Mouse (Mus musculus) CH12.LX (cell line): Measurements from ENCODE around the gene Unc13a. TPM values are rescaled to one million over a fixed set of nuclear protein-coding genes. Genes with fewer than 3 reads are reported as not detected.

Experiments
- DNase-seq: peaks from one replicate; pipeline ENCODE4 v3.0.0-alpha.2; 2013; ENCODE audit errors: extremely low read depth
- H3K27ac ChIP-seq: 2 replicates; pipeline ENCODE4 v1.5.1; 2012; ENCODE audit warnings: low read depth, mild to moderate bottlenecking, control low read depth, moderate library complexity; ENCODE audit not compliant: insufficient read depth
- H3K27me3 ChIP-seq: replicated peaks from 2 replicates; pipeline ENCODE3; 2012; ENCODE audit warnings: inconsistent platforms
- H3K36me3 ChIP-seq, 2 experiments: replicated peaks in 1 of 2; 2 replicates each; pipeline versions ENCODE3 to v1.6.1; 2012; ENCODE audit warnings: inconsistent platforms in 1 of 2, low read length in 1 of 2, mild to moderate bottlenecking in 1 of 2, mixed read lengths in 1 of 2, moderate library complexity in 1 of 2; ENCODE audit not compliant: control insufficient read depth in 1 of 2, insufficient read depth in 1 of 2
- H3K4me1 ChIP-seq, 2 experiments: 2 replicates each; pipeline ENCODE4 v1.6.1; 2012; ENCODE audit warnings: inconsistent platforms in 1 of 2, moderate library complexity in 1 of 2; ENCODE audit not compliant: insufficient read depth in 2 of 2, control insufficient read depth in 1 of 2
- H3K4me2 ChIP-seq: 2 replicates; pipeline ENCODE4 v1.6.1; 2012; ENCODE audit warnings: low read depth, mild to moderate bottlenecking, control low read depth; ENCODE audit not compliant: poor library complexity, insufficient read depth, severe bottlenecking
- H3K4me3 ChIP-seq, 3 experiments: fragments of 150-350 bp in 1 of 3; sonication (generic) in 1 of 3; replicated peaks in 1 of 3; 2 replicates each; pipeline versions ENCODE3 to v1.5.1; 2011 to 2012; ENCODE audit warnings: low read depth in 2 of 3, low read length in 2 of 3, mild to moderate bottlenecking in 2 of 3, moderate library complexity in 2 of 3, control low read depth in 1 of 3, improper control_type of control experiment in 1 of 3, inconsistent platforms in 1 of 3, mixed read lengths in 1 of 3; ENCODE audit not compliant: poor library complexity in 1 of 3
- H3K79me2 ChIP-seq: replicated peaks from 2 replicates; pipeline ENCODE4 v1.6.1; 2012; ENCODE audit warnings: mild to moderate bottlenecking, moderate library complexity; ENCODE audit not compliant: control insufficient read depth, poor library complexity, insufficient read depth, severe bottlenecking; ENCODE audit errors: extremely low read depth
- H3K9ac ChIP-seq: 2 replicates; pipeline ENCODE4 v1.6.1; 2012; ENCODE audit warnings: low read depth, mild to moderate bottlenecking, control low read depth, moderate library complexity; ENCODE audit not compliant: insufficient read depth
- H3K9me3 ChIP-seq: replicated peaks from 2 replicates; pipeline ENCODE3; 2012; ENCODE audit warnings: low read length, inconsistent platforms, mixed read lengths
- BHLHE40 ChIP-seq: IDR thresholded peaks from 2 replicates; pipeline ENCODE4 v1.6.1; 2011; ENCODE audit warnings: mild to moderate bottlenecking, low read depth, low read length, improper control_type of control experiment
- CHD1 ChIP-seq: IDR thresholded peaks from 2 replicates; pipeline ENCODE4 v1.6.1; 2012; ENCODE audit warnings: low read depth, low read length, improper control_type of control experiment, inconsistent platforms
- CHD2 ChIP-seq: IDR thresholded peaks from 2 replicates; pipeline ENCODE4 v1.6.1; 2011; ENCODE audit warnings: low read length, improper control_type of control experiment
- CTCF ChIP-seq, 2 experiments: IDR thresholded peaks in 1 of 2; conservative IDR thresholded peaks in 1 of 2; 2 replicates each; pipeline ENCODE4 v1.5.1; 2011 to 2012; ENCODE audit warnings: low read depth in 2 of 2, low read length in 2 of 2, improper control_type of control experiment in 1 of 2, inconsistent platforms in 1 of 2, mild to moderate bottlenecking in 1 of 2, moderate library complexity in 1 of 2
- E2F4 ChIP-seq: IDR thresholded peaks from 2 replicates; pipeline ENCODE4 v1.6.1; 2011; ENCODE audit warnings: low read depth, low read length, improper control_type of control experiment; ENCODE audit not compliant: insufficient replicate concordance
- HCFC1 ChIP-seq: IDR thresholded peaks from 2 replicates; pipeline ENCODE4 v1.6.1; 2012; ENCODE audit warnings: low read depth, mild to moderate bottlenecking, inconsistent platforms, low read length, improper control_type of control experiment
- IRF4 ChIP-seq: IDR thresholded peaks from 2 replicates; pipeline ENCODE4 v1.6.1; 2014; ENCODE audit warnings: low read depth, mild to moderate bottlenecking, inconsistent platforms, low read length, improper control_type of control experiment
- JUN ChIP-seq: IDR thresholded peaks from 2 replicates; pipeline ENCODE4 v1.6.1; 2011; ENCODE audit warnings: low read depth, mild to moderate bottlenecking, low read length, improper control_type of control experiment, moderate library complexity; ENCODE audit not compliant: insufficient read depth
- JUND ChIP-seq: conservative IDR thresholded peaks from 2 replicates; pipeline ENCODE4 v1.6.1; 2011; ENCODE audit warnings: low read depth, low read length, improper control_type of control experiment
- MAX ChIP-seq: IDR thresholded peaks from 2 replicates; pipeline ENCODE4 v1.6.1; 2011; ENCODE audit warnings: low read length, improper control_type of control experiment
- MXI1 ChIP-seq: IDR thresholded peaks from 2 replicates; pipeline ENCODE4 v1.6.1; 2011; ENCODE audit warnings: mild to moderate bottlenecking, low read depth, low read length, improper control_type of control experiment
- MYC ChIP-seq: IDR thresholded peaks from 2 replicates; pipeline ENCODE4 v1.6.1; 2011; ENCODE audit warnings: low read depth, mild to moderate bottlenecking, improper control_type of control experiment, low read length
- NRF1 ChIP-seq: IDR thresholded peaks from 2 replicates; pipeline ENCODE4 v1.6.1; 2014; ENCODE audit warnings: low read depth, mild to moderate bottlenecking, inconsistent platforms, low read length, improper control_type of control experiment, moderate library complexity
- POLR2A ChIP-seq: IDR thresholded peaks from 2 replicates; pipeline ENCODE4 v1.6.1; 2011; ENCODE audit warnings: low read depth, mild to moderate bottlenecking, improper control_type of control experiment, low read length
- SMC3 ChIP-seq: IDR thresholded peaks from 2 replicates; pipeline ENCODE4 v1.6.1; 2011; ENCODE audit warnings: low read depth, low read length, improper control_type of control experiment
- TBP ChIP-seq: conservative IDR thresholded peaks from 2 replicates; pipeline ENCODE4 v1.6.1; 2011; ENCODE audit warnings: low read depth, low read length, improper control_type of control experiment
- USF1 ChIP-seq: IDR thresholded peaks from 2 replicates; pipeline ENCODE4 v1.6.1; 2014; ENCODE audit warnings: low read depth, mild to moderate bottlenecking, inconsistent platforms, low read length, improper control_type of control experiment
- ZC3H11A ChIP-seq: IDR thresholded peaks from 2 replicates; pipeline ENCODE4 v1.6.1; 2012; ENCODE audit warnings: low read depth, mild to moderate bottlenecking, inconsistent platforms, low read length, improper control_type of control experiment
- ZKSCAN1 ChIP-seq: IDR thresholded peaks from 2 replicates; pipeline ENCODE4 v1.6.1; 2012; ENCODE audit warnings: low read depth, inconsistent platforms, low read length, improper control_type of control experiment, borderline replicate concordance
- ZMIZ1 ChIP-seq: IDR thresholded peaks from 2 replicates; pipeline ENCODE4 v1.6.1; 2012; ENCODE audit warnings: low read depth, mild to moderate bottlenecking, inconsistent platforms, low read length, improper control_type of control experiment
- dilution Hi-C: fragments of 300-500 bp; cut with MboI; formaldehyde crosslinking; loops from 2 replicates; pipeline ENCODE4 v1.14.3; 2020; ENCODE audit warnings: low sequenced_read_pairs; ENCODE audit not compliant: extremely low pct_unique_long_range_greater_than_20kb, extremely low pct_ligation_motif_present
- in situ Hi-C: fragments of 300-500 bp; cut with MboI; formaldehyde crosslinking; loops from 3 replicates; pipeline ENCODE4 v1.14.3; 2019; ENCODE audit warnings: low sequenced_read_pairs, low pct_ligation_motif_present, low pct_unique_long_range_greater_than_20kb, mixed read lengths
- polyA plus RNA-seq: library from polyadenylated mRNA; unstranded; fragments of >175 nt; gene quantifications from 2 replicates; pipeline ENCODE4 v1.2.1, GENCODE M21; 2012; ENCODE audit warnings: low read depth; ENCODE audit not compliant: insufficient read length
- total RNA-seq, 2 experiments: library from RNA; depleted of rRNA; stranded (reverse); fragments of 300-350 nt in 1 of 2; fragments of >200 nt in 1 of 2; gene quantifications; 2 replicates each; pipeline ENCODE4 v1.2.3; 2012 to 2014

The Unc13a gene
- total and polyA plus RNA-seq, 3 experiments, result 0.68 to 2.1 (median 1.0) TPM

GRCm38 (mm10) chr8:71718252-71718651 lies 46.7 kb upstream of the Unc13a start:
- peaks cover 71 to 88% of the 10 kb centered on the region in 2 experiments for H3K36me3 ChIP-seq

GRCm38 (mm10) chr8:71717096-71717495 lies 45.5 kb upstream of the Unc13a start:
- no peak for DNase-seq
- Histone ChIP-seq H3K4me2 (no peak overlapping the region), H3K27ac (no peak overlapping the region), H3K9ac (no peak overlapping the region), H3K4me3 (no peak overlapping the region), H3K36me3 (peaks cover 82 to 98% of the 10 kb centered on the region in 2 experiments), H3K27me3 (no peaks in the 10 kb centered on the region), H3K79me2 (peaks cover 5% of the 10 kb centered on the region), H3K9me3 (no peaks in the 10 kb centered on the region), H3K4me1 (peaks cover 4 to 54% of the 10 kb centered on the region in 2 experiments)
- no peak for TF ChIP-seq NRF1
- TF ChIP-seq JUN, result no peak
- TF ChIP-seq CTCF (conservative IDR thresholded peaks at IDR 0.05 in 1 of 2, IDR thresholded peaks at IDR 0.05 in 1 of 2; ENCODE audit: low read depth in 2 of 2, low read length in 2 of 2), result no peak
- no peak for TF ChIP-seq E2F4
- TF ChIP-seq JUND, result no peak
- no peak for TF ChIP-seq MYC
- no peak for TF ChIP-seq SMC3
- no peak for TF ChIP-seq BHLHE40
- TF ChIP-seq ZMIZ1, result no peak
- no peak for TF ChIP-seq POLR2A
- no peak for TF ChIP-seq ZKSCAN1
- TF ChIP-seq TBP, result no peak
- no peak for TF ChIP-seq IRF4
- no peak for TF ChIP-seq CHD1
- TF ChIP-seq MXI1, result no peak
- TF ChIP-seq ZC3H11A, result no peak
- TF ChIP-seq CHD2, result no peak
- in situ Hi-C loops, result no loop called here
- dilution Hi-C loops, result no loop called here

More at GRCm38 (mm10) chr8:71718252-71718651, 46.7 kb upstream of the Unc13a start:
- Histone ChIP-seq H3K27me3 (no peaks in the 10 kb centered on the region), H3K4me1 (peaks cover 7 to 59% of the 10 kb centered on the region in 2 experiments)
- no peak for DNase-seq
- TF ChIP-seq BHLHE40, result no peak
- TF ChIP-seq MAX, result no peak
- TF ChIP-seq JUND, result no peak
- TF ChIP-seq USF1, result no peak
- no peak for TF ChIP-seq HCFC1
- TF ChIP-seq TBP, result no peak
- TF ChIP-seq NRF1, result no peak
- TF ChIP-seq POLR2A, result no peak
- TF ChIP-seq, all 38 proteins: peak for 0
- no peaks in the 10 kb centered on the region for H3K9me3 ChIP-seq
- no peak overlapping the region for H3K9ac ChIP-seq
- peaks cover 7% of the 10 kb centered on the region for H3K79me2 ChIP-seq
- in situ Hi-C loops (no loop called here), dilution Hi-C loops (no loop called here)
- no peak overlapping the region for H3K4me2 ChIP-seq
- H3K4me3 ChIP-seq, result no peak overlapping the region
- no peak overlapping the region for H3K27ac ChIP-seq
